Mouse (Mus musculus) urinary bladder, adult 2 months (tissue): Measurements from ENCODE around the gene Wasf1. TPM values are rescaled to one million over a fixed set of nuclear protein-coding genes. Genes with fewer than 3 reads are reported as not detected.

ENCODE experiments used
- DNase-seq: peaks from one replicate; pipeline ENCODE4 v3.0.0; 2022; ENCODE audit warnings: low spot score
- polyA plus RNA-seq: library from polyadenylated mRNA; depleted of rRNA; stranded (reverse); fragments of >200 nt; gene quantifications from 2 replicates; pipeline ENCODE4 v1.2.3, GENCODE M21; 2012; rRNA removed

Gene Wasf1
- polyA plus RNA-seq, 1 experiment, result 1.1 TPM

DNA sequence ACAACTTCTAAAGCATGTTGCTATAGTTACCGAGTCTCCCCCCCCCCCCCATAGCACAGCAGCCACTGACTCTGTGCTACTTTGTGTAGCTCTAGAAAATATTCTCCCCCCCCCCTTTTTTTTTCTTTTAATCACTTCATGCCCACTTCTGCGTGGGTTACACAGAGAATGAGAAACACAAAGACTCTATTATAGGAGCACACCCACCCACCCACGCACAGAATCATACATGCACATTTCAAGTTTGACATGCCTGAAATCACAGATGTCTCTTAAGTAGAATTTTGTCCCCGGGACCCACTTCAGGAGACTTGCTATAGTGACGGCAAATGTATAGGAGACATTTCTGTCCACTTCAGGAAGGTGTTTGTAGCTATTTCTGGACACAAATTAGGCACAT lies 88.0 kb downstream of the Wasf1 start:
- DNase-seq, result no peak

GRCm38 (mm10) chr10:40983761-40984160 lies 100.5 kb downstream of the Wasf1 start:
- DNase-seq, result no peak

- no peak for DNase-seq
Observed at GRCm38 (mm10) chr10:40984600-40984999, 101.3 kb downstream of the Wasf1 start.

- DNase-seq, result no peak
Observed at GRCm38 (mm10) chr10:40985350-40985749, 102.1 kb downstream of the Wasf1 start.

Other genes with a start within 250 kb of the Wasf1 start
- gene Mettl24, start 200.2 kb upstream of the Wasf1 start, polyA plus RNA-seq, result 2.0 and 2.4 TPM in 2 replicates
- 15.3 and 15.6 TPM in 2 replicates for gene Cdc40, start 164 bp upstream of the Wasf1 start, polyA plus RNA-seq
- not detected in 2 replicates for gene Gpr6, start 188.8 kb downstream of the Wasf1 start, polyA plus RNA-seq